Mouse (Mus musculus) limb, embryonic 13.5 days (tissue): Measurements from ENCODE around the gene Ank. TPM values are rescaled to one million over a fixed set of nuclear protein-coding genes. Genes with fewer than 3 reads are reported as not detected.
"Not testable (repeated sequence)": the region's sequence is repeated elsewhere in the genome, so short reads cannot be mapped to it uniquely, and the experiment has no call there.

Experiments
- ATAC-seq: fragments of 200-750 bp; cut with Nextera tagmentation; 2 replicates; pipeline ENCODE4 v1.8.0; 2017; ENCODE audit warnings: low read depth, moderate number of reproducible peaks, moderate TSS enrichment; ENCODE audit not compliant: low FRiP score
- H3K27ac ChIP-seq: fragments of 300-500 bp; sonication (generic); 2 replicates; pipeline ENCODE4 v1.5.1; 2015; ENCODE audit warnings: inconsistent platforms, mild to moderate bottlenecking, moderate library complexity
- H3K27me3 ChIP-seq: fragments of 300-500 bp; sonication (generic); 2 replicates; pipeline ENCODE4 v1.6.1; 2015; ENCODE audit warnings: mild to moderate bottlenecking, inconsistent platforms
- H3K36me3 ChIP-seq: fragments of 300-500 bp; sonication (generic); 2 replicates; pipeline ENCODE4 v1.6.1; 2015; ENCODE audit warnings: inconsistent platforms, mild to moderate bottlenecking, moderate library complexity
- H3K4me1 ChIP-seq: fragments of 300-500 bp; sonication (generic); 2 replicates; pipeline ENCODE4 v1.6.1; 2015; ENCODE audit warnings: inconsistent platforms
- H3K4me2 ChIP-seq: fragments of 300-500 bp; sonication (generic); replicated peaks from 2 replicates; pipeline ENCODE4 v1.6.1; 2015; ENCODE audit warnings: inconsistent platforms, mild to moderate bottlenecking, moderate library complexity
- H3K4me3 ChIP-seq: fragments of 300-500 bp; sonication (generic); 2 replicates; pipeline ENCODE4 v1.5.1; 2015; ENCODE audit warnings: moderate library complexity, mild to moderate bottlenecking, inconsistent platforms
- H3K9ac ChIP-seq: fragments of 300-500 bp; sonication (generic); 2 replicates; pipeline ENCODE4 v1.6.1; 2015; ENCODE audit warnings: mild to moderate bottlenecking, inconsistent platforms
- H3K9me3 ChIP-seq: fragments of 300-500 bp; sonication (generic); 2 replicates; pipeline ENCODE4 v1.6.1; 2016; ENCODE audit warnings: inconsistent platforms
- WGBS: fragments of 180-500 bp; shearing (Covaris S2); methylation state at CpG from one replicate; pipeline ENCODE4 v1.1.7; 2015; 5-methylcytosine and 5-hydroxymethylcytosine counted together
- polyA plus RNA-seq: library from polyadenylated mRNA; unstranded; fragments of >200 nt; fragmentation: Nextera tagmentation; extraction: Ambion mirVana; gene quantifications from 2 replicates; pipeline ENCODE4 v1.2.1, GENCODE M21; 2015

Gene Ank
- polyA plus RNA-seq, 1 experiment from 2014 or later: 7.0 TPM

DNA sequence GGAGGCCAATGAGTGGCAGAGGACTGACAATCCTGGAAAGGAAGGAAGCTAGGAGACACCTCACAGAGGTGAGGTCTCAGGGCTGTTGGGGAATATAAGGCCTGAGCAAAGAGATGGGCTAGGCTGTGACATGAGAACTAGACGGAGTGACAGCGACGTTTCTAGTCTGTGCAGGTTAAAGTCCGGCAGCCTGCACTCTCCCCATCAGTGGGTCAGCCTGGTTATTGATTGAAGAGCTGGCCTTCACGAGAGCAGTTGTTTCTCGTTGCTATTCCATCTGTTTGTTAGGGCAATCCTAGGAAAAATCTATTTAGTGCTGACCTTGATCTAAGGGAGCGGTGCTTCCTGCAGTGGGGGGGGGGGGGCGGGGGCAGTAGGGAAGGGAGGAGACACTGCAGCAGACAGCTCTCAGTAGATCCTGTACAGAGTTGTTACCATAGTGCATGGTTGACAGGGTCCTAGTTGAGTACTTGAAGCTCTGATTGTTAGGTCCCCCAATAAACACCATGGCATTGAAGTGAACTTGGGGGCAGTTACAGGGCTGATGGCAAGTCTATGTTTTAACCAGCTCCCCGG, 21.6 kb upstream of the Ank start:
- Histone ChIP-seq H3K4me2 (no peak overlapping the region), H3K4me3 (no peak overlapping the region), H3K36me3 (no peaks in the 10 kb centered on the region), H3K27me3 (no peaks in the 10 kb centered on the region), H3K4me1 (no peaks in the 10 kb centered on the region), H3K27ac (no peak overlapping the region), H3K9me3 (no peaks in the 10 kb centered on the region), H3K9ac (no peak overlapping the region)
- 86% methylated on average over 9 of the region's 9 CpGs for WGBS
- ATAC-seq: no peak

DNA sequence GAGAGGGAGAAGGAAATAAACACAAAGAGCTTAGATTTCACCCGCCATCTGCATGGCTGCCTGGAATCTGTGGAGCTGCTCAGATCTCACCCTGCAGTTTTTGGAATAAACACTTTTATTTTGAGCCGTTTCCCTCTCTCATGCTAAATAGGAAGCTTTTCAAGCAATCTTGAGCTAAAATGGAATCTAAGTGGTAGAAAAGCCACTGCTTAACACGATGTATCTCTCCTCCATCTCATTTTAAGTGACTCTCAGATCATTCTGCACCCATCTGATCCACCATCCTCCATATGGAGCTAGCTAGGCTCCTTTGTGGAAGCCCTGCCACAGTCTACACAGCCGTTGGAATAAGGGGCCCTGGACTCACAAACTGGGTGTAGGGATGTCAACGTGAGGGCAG, 15.8 kb upstream of the Ank start:
- Histone ChIP-seq H3K4me1 (peaks cover 15% of the 10 kb centered on the region), H3K27me3 (no peaks in the 10 kb centered on the region), H3K9me3 (no peaks in the 10 kb centered on the region), H3K27ac (no peak overlapping the region), H3K36me3 (no peaks in the 10 kb centered on the region), H3K4me3 (no peak overlapping the region), H3K4me2 (no peak overlapping the region), H3K9ac (no peak overlapping the region)
- ATAC-seq: no peak
- WGBS: 75% methylated on average over 5 of the region's 5 CpGs

DNA sequence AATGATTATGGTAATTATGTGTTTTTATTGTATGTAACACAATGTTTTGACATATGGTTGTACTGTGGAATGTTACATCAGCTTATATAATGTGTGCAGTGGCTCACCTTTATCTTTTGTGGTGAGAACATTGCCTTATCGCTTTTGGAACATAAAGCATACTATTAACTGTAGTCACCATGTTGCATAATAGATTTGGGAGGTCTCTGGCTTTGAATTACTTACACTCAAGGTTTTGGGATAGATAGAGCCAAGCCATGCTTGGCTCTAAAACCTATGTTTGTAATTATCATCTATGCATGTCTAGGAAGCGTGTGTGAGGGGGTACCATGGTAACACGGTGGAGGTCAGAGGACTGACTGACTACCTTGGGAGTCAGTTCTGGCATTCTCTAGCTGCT, 14.7 kb upstream of the Ank start:
- Histone ChIP-seq H3K36me3 (no peaks in the 10 kb centered on the region), H3K4me2 (no peak overlapping the region), H3K27me3 (no peaks in the 10 kb centered on the region), H3K9ac (no peak overlapping the region), H3K4me1 (peaks cover 15% of the 10 kb centered on the region), H3K9me3 (no peaks in the 10 kb centered on the region), H3K27ac (no peak overlapping the region), H3K4me3 (no peak overlapping the region)
- WGBS: 73% methylated on average over 3 of the region's 3 CpGs
- no peak for ATAC-seq

DNA sequence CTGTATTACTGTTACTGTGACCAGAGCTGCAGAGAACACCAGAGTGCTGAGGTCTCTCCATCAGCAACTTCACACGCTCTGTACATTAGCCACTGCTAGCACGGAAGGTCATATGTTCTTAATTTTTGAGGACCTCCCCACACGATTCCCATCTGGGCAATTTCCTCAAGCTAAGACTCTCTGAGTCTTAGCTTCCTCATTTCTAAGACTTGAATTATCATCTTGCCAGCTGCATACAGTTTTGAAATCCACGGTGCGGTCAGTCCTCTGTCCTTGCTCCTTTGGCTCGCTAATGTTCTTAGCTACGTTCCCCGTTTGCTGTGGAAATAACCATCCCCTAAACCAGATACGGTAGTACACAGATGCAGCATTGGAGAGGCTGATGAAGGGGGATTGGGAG, 14.0 kb upstream of the Ank start:
- 36% methylated on average over 9 of the region's 9 CpGs for WGBS
- Histone ChIP-seq H3K27me3 (peaks cover 3% of the 10 kb centered on the region; the same call in 1 of the 2 replicates), H3K4me1 (peaks cover 15% of the 10 kb centered on the region), H3K36me3 (no peaks in the 10 kb centered on the region), H3K4me3 (no peak overlapping the region), H3K9me3 (no peaks in the 10 kb centered on the region), H3K27ac (no peak overlapping the region), H3K4me2 (no peak overlapping the region), H3K9ac (no peak overlapping the region)
- no peak for ATAC-seq

DNA sequence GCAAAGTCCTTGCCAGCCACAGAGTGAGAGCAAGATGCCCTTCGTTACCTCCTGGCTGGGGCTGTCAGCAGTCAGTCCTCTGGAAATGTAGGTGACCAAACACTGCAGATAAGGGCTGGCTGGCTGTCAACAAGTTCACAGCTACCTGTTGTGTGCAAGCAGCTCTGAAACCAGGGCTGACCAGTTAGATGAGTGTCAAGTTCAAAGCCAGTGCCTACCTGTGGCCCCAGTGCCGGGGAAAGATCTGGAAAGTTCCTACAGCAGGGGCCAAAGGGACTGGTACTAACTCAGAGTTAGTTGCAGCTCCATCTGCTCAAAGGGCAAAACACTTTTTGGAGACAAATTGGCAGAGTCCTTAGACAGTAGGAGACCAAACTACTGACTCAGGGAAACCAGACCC, 9.5 kb upstream of the Ank start:
- Histone ChIP-seq H3K4me3 (no peak overlapping the region), H3K27ac (no peak overlapping the region), H3K4me2 (no peak overlapping the region), H3K27me3 (peaks cover 3% of the 10 kb centered on the region; the same call in 1 of the 2 replicates), H3K36me3 (no peaks in the 10 kb centered on the region), H3K4me1 (peaks cover 21% of the 10 kb centered on the region), H3K9ac (no peak overlapping the region), H3K9me3 (no peaks in the 10 kb centered on the region)
- 89% methylated on average over 2 of the region's 2 CpGs for WGBS
- ATAC-seq: no peak

DNA sequence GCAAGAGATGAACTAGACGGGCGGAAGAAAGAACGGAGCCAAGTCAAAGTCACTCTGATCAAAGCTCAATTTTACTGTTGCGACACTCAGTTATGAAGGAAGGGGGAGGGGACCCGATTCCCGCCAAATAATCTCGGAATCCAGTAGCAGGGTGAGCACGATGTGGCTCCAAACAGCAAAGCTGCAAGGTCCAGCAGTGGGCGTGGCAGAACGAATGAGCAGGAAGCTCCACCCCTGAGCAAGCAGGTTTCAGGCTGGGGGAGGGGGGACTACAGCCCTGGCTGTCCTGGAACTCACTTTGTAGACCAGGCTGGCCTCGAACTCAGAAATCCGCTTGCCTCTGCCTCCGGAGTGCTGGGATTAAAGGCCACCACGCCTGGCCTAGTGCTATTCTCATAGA, 6.7 kb upstream of the Ank start:
- not testable (repeated sequence) for H3K9me3 ChIP-seq, H3K4me3 ChIP-seq, H3K36me3 ChIP-seq, ATAC-seq, H3K9ac ChIP-seq, H3K4me1 ChIP-seq, H3K4me2 ChIP-seq, H3K27ac ChIP-seq, H3K27me3 ChIP-seq
- 55% methylated on average over 14 of the region's 14 CpGs for WGBS

DNA sequence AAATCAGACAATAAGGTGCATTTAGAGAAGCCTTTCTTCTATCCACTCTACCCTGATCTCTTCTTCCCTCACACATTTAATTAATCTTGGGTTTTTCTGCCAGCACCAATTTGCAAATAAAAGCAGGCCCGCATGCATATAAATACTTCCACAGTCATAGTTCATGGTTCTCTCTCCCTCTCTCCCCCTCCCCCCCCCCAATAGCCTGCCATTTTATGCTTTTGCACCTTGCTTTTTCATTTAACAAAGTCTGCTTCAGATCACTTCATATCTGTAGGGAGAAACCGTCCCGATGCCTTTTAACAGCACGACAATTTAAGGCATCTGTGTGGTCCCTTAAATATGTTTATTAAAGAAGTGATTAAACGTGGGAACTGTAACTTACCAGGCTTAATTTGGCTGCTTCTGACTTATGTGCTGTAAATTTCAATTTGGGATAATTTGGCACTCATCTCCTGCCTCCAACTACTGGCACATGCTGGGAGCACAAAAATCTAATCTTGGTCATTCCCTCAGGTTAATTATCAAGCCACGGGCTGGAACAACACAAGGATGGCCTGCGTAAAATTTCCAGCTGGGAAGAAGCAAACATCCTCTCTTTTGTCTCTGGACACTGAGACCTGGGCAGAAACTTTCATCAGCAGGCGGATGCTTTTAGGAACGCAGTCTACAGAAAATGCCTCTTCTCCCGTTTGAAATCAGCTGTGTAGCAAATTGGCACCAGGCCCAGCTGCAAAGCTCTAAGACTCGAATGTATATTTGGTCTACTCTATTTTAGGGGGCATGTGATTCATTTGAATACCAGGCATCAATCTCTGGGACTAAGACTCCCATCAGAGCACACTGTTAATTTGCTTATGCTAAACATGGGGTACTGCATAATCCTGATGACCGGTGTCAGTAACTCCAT, 4.9 kb upstream of the Ank start:
- Histone ChIP-seq H3K4me1 (peaks cover 9% of the 10 kb centered on the region), H3K36me3 (no peaks in the 10 kb centered on the region), H3K9ac (0 out of 2 replicates have a peak overlapping the region, but pooled peaks have one; percentile 13), H3K4me2 (no peak overlapping the region), H3K4me3 (no peak overlapping the region), H3K27ac (no peak overlapping the region), H3K9me3 (no peaks in the 10 kb centered on the region), H3K27me3 (peaks cover 3% of the 10 kb centered on the region)
- ATAC-seq: no peak
- 34% methylated on average over 12 of the region's 12 CpGs for WGBS

DNA sequence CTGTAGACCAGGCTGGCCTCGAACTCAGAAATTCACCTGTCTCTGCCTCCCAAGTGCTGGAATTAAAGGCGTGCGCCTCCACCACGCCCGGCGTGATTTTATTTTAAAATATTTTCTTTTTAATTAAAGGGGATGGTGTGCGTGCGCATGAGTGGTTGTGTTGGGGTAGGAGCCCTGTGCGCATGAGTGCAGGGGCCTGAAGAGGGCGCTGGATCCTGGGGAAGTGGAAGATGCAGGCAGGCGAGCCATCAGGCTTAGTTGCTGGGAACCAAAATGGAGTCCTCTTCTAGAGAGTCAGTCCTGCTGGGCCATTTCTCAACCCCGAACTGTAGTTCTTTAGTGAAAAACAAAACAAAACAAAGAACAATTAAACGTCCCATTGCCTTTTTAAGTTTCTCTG, 2.6 kb upstream of the Ank start:
- ATAC-seq: no peak
- no peaks in the 10 kb centered on the region for H3K36me3 ChIP-seq
- no peak overlapping the region for H3K4me3 ChIP-seq
- WGBS: 90% methylated on average over 13 of the region's 13 CpGs
- H3K9me3 ChIP-seq: no peaks in the 10 kb centered on the region
- H3K9ac ChIP-seq: no peak overlapping the region
- no peak overlapping the region for H3K27ac ChIP-seq
- H3K4me1 ChIP-seq: peaks cover 19% of the 10 kb centered on the region
- H3K4me2 ChIP-seq: no peak overlapping the region
- peaks cover 19% of the 10 kb centered on the region for H3K27me3 ChIP-seq

DNA sequence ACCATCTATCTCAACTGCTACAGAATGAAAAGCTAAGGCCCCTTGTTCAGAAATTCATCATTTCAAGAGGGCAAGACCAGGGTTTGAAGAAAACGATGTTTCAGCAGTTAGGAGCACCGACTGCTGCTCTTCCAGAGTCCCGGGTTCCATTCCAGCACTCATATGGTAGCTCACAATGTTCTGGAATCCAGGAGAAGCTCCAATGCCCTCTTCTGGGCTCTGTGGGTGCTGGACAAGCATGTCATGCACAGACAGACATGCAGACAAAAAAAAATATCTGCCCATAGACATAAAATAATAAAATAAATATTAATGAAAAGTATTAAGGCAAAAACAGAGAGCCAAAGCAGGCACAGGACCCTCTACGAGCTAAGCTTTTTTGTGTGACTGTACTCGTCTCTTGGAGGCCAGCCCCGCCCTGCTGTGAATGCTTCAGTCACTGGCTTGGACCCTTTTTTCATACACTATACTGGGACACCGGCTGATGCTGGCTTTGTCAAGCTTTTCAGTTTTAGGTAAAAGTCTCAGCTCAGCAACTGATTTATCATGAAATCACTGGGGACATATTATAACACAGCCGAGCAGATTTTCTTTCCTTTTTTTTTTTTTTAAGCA, 979 bp upstream of the Ank start:
- Histone ChIP-seq H3K9me3 (no peaks in the 10 kb centered on the region), H3K9ac (peak overlapping the region; percentile 82), H3K4me3 (peak overlapping the region; percentile 73), H3K36me3 (no peaks in the 10 kb centered on the region), H3K27me3 (peaks cover 19% of the 10 kb centered on the region), H3K4me1 (peaks cover 19% of the 10 kb centered on the region), H3K4me2 (peak overlapping the region; percentile 90), H3K27ac (no peak overlapping the region)
- 27% methylated on average over 8 of the region's 8 CpGs for WGBS
- ATAC-seq: peak; percentile 16; the same call in 1 of the 2 replicates

DNA sequence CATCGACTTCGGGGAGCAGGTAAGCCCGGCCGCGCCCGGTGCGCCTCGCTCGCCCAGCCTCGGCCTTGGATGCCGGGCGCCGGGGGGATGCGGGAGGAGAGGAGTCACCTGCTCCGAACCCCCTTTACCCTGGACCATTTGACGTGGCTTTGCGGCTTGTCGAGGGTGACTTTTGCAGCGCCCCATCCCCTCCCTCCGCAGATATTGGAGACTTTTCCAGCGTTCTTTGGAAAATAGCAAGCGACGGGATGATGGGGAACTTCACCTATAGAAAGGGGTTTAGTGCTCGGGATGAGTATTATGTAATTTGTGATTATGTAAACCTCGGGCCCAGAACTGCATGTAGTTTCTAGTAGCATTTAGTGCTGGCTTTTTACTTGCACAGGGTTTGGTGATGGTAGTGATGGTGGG, 609 bp downstream of the Ank start:
- Histone ChIP-seq H3K27ac (0 out of 2 replicates have a peak overlapping the region, but pooled peaks have one; percentile 58), H3K4me1 (peaks cover 11% of the 10 kb centered on the region; the same call in 1 of the 2 replicates), H3K9me3 (no peaks in the 10 kb centered on the region), H3K27me3 (peaks cover 19% of the 10 kb centered on the region), H3K36me3 (no peaks in the 10 kb centered on the region), H3K4me3 (peak overlapping the region; percentile 73), H3K9ac (peak overlapping the region; percentile 82), H3K4me2 (peak overlapping the region; percentile 90)
- under 1% methylated on average over 25 of the region's 25 CpGs for WGBS
- peak; percentile 13; the same call in 1 of the 2 replicates for ATAC-seq

DNA sequence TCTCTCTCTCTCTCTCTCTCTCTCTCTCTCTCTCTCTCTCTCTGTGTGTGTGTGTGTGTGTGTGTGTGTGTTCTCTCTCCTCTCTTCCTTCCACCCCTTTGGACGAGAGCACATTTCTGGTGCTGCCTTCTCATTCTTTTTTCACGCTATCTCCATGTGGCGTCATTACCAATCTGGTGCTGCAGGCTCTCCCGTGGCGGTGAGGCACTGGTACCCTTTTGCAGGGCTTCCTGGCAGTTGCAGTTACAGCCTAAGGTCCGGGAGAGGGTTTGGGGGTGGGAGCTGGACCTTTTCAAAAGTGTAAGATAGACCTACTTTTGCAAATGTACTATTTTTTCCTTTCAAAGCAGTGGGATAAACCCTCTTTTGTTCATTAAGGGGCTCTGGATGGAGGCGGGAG, 1.2 kb downstream of the Ank start:
- Histone ChIP-seq H3K9me3 (no peaks in the 10 kb centered on the region), H3K27me3 (peaks cover 19% of the 10 kb centered on the region), H3K4me3 (peak overlapping the region; percentile 73), H3K4me2 (peak overlapping the region; percentile 90), H3K36me3 (no peaks in the 10 kb centered on the region), H3K4me1 (peaks cover 10% of the 10 kb centered on the region; the same call in 1 of the 2 replicates), H3K27ac (no peak overlapping the region), H3K9ac (peak overlapping the region; percentile 82)
- 13% methylated on average over 7 of the region's 7 CpGs for WGBS
- ATAC-seq: no peak

DNA sequence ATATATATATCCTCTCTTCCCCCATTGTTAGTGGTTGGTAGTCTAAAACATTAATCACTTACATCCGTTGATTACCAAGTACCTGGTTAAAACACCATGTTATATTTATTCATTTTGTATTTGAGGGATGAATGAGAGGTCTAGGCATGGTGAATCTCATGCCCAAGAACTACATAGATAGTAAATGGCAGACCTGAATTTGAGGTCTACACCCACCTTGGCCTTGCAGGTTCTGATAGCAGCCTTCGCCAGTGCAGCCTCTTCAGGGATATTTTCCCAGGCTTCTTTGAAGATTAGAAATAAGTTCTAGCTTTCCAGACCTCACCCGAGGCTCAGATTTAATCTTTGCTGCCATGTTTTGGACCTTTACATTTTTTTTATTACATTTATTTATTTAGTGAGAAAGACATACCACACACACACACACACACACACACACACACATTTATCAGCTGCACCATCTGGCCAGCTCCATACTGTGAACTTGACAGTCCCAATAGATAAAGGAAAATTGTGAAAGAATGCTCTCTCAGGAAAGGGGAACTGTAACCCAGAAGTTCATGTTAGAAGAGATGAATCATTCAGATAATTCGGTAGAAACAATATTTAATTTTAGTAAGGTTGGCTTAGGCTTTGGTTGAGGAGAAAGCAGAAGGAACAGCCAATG, 2.5 kb downstream of the Ank start:
- no peaks in the 10 kb centered on the region for H3K9me3 ChIP-seq

More for the DNA sequence above, 2.5 kb downstream of the Ank start:
- Histone ChIP-seq H3K36me3 (no peaks in the 10 kb centered on the region), H3K27me3 (peaks cover 19% of the 10 kb centered on the region), H3K4me1 (peaks cover 10% of the 10 kb centered on the region; the same call in 1 of the 2 replicates), H3K27ac (no peak overlapping the region), H3K9ac (no peak overlapping the region), H3K4me3 (no peak overlapping the region), H3K4me2 (no peak overlapping the region)
- 86% methylated on average over 4 of the region's 4 CpGs for WGBS
- ATAC-seq: no peak
